Mouse (Mus musculus) spleen, embryonic (tissue): ENCODE data around the gene Fdx1.

Experiments used
- CTCF ChIA-PET: fragments of 350-600 bp; sonication (Branson Sonifier 250); formaldehyde crosslinking; loops from one replicate; lab custom pipeline; 2022; lab: Charles Lee

Fdx1 gene

DNA sequence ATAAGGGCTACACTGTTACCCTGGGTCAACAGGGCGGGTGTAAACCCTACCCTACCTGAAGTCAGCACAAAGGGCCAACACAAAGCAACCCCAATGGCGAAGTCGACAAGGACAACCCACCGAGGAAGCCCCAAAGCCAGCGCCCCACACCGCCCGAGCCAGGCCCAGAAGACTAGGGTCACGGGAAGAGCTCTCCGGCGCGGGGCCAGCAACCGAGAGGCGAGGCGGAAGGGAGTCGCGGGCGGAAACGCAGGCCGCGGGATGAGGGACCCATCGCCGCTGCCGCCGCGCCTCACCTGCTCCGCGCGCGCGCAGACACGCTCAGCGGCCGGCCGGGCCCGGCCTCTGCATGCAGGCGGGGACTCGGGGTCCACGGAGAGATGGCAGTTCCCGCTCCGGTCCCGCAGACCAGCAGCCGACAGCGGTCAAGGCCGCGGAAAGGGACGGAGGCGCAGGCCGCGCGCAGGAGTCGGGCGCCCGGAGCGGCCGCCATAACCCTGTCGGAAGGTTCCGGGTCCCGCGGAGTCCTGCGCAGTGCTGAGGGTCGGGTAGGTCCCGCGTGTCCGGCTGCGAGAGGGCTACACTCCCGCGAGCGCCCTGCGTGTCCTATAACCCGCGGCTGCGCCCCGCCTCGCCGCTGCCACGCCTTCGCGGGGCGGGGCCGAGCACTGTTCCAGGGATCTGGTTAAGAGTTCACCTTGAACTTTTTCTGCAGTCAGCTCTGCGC lies at the start of gene Fdx1:
TSS of gene Fdx1 (minus strand) at position 582 of the 727 bp plus-strand sequence.
- CTCF ChIA-PET: no interaction called here

DNA sequence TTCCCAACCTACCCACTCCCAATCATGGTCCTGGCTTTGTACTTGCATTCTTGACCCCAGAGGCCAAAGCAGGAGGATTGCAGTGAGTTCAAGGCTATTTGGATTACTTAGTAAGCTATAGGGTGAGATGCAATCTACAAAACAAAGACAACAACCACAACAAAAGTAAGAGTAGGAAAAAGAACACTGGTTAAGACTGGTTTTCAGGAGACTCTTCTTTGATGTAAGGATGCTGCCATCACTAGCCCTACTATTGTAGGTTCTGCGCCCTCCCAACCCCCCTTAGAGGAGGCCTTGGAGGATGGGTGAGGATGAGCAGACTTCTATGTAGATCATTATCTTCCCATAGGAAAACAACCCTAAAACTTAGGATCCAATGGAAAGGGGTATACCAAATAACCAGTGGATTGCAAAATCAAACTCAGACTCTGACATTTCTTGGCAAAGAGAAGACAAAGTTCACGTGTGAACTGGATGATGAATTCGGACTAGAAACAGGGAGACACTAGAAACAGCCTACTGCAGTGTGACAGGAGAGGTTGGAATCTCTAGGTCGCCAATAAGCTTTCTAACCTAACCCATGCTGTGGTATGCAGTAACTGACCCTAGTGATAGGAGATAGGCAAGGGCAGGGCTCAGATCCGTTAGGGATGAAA lies 49.6 kb upstream of the Fdx1 start:
- CTCF ChIA-PET: no interaction called here

DNA sequence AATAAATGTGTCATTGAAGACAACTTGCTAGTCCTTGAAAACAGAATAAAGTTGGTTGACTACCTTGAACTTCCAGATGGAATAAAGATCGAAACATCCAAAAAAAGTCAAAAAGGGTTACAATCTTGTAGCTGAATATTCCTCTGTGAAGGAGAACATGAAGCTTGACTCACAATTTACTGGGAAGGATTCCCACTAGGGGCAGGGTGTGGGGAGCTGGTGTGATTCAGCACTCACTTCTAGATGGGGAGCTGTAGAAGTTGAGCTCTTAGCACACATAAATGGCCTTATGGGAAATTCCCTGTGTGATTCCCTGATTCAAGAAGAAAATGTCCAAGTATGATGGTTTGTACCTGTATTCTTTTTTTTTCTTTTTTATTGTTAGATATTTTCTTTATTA lies 49.0 kb upstream of the Fdx1 start:
- CTCF ChIA-PET: no interaction called here

DNA sequence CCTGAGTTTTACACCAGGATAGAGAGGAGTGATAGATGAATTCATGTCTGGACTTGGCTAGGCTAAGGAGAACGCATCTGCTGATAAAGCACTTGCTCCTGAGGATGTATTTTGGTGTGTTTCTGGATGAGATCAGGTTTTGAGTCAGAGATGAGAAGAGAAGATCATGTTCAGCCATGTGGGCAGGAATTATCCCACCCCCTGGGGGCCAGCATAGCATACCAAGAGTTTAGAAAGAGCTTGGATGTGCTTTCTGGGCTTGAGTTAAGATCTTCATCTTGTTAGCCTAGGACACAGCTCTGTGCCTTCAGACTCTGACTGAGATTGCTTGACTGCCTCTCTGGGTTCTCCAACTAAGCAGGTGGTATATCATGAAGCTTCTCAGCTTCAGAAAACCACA lies 45.2 kb upstream of the Fdx1 start:
- CTCF ChIA-PET: no interaction called here

DNA sequence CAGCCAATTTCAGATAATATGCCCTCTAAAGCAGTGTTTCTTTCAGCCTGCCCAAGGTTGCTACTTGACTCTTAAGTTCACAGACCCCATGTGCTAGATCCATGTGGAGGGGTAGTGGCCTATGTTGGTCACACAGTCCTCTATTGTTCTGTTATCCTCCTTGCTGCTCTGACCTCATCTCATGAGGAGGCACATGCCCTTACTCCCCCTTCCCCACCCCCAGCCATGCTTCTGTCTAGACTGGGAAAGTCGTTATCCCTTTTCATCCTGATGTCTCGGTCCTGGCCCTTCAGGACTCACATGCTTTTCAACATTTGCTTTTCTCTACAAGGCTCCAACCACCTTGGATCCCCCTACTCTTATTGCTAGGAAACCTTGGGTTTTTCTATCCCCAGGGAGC lies 44.0 kb upstream of the Fdx1 start:
- CTCF ChIA-PET: interaction anchor here (0.7 kb wide), 1 partner anchor 956 kb away, joined by 10 read pairs; no protein-coding TSS in a partner anchor

DNA sequence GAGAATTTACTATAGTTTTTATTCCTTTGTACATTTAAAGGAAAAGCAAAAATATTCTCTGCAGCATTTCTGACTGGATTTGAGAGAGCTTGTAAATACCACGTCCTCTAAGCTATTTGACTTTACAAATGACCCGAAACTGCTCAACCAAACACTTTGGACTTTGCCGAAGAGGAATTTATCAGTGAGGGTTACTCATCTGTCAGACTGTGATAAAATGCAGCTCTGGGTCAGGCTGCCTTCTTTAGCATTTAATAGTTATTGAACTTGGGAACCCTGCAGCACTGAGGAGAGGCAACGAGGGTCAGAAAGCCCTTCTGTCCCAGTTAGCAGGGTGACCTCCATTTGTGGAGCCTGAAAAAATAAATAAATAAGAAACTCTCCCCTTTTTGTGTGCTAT lies 40.1 kb upstream of the Fdx1 start:
- CTCF ChIA-PET: no interaction called here

DNA sequence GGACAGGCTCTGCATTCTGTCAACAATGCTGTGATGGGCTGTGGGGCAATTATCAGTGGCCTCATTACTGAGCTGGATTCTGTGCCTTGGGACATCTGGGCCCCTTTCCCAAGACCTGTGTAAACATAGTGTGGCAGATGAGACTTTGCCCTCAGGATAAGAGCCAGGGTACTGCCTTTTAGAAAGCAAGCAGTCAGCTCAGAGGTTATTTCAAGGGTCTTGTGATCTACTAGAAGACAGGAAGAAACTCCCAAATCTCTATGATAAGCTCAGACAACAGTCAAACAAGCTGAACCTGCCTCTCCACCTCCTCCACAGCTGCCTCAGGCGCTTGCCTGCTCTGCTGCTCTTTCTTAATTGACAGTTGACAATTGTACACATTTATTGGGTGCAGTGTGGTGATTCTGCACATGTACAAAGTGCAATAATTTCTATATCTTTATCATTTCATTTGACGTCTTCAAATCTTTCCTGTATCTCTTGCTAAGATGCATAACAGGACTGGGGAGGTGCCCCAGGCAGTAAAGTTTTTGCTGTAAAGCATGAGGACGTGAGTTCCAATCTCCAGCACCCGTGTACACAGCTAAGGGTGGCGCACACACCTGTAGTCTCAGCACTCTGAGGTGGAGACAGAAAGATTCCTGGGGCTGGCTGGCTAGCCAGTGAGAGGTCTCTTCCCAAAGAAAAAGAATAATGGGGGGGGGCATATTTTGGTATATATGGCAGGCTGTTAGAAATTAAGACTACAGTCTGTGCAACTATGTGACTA lies 32.2 kb upstream of the Fdx1 start:
- CTCF ChIA-PET: no interaction called here

DNA sequence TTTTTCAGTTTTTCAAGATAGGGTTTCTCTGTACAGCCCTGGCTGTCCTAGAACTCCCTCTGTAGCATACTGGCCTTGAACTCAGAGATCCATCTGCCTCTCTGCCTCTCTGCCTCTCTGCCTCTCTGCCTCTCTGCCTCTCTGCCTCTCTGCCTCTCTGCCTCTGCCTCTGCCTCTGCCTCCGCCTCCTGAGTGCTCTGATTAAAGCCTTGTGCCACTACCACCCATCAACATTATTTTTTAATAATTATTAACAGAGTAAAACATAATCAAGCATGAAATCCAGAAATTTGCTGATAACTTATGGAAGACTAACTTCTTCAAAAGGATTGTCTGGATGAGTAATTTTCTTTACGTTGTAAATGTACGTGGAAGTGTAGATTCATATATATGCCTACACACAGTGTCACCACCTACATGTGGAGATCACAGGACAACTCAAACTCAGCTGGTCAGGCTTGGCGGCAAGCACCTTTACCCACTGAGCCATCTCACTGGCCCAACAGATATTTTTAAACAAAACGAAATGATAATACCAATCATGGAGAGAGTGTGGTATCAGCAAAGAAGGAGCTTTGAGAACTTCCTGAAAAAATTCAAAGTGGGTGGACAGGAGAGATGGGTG lies 31.4 kb upstream of the Fdx1 start:
- CTCF ChIA-PET: no interaction called here

DNA sequence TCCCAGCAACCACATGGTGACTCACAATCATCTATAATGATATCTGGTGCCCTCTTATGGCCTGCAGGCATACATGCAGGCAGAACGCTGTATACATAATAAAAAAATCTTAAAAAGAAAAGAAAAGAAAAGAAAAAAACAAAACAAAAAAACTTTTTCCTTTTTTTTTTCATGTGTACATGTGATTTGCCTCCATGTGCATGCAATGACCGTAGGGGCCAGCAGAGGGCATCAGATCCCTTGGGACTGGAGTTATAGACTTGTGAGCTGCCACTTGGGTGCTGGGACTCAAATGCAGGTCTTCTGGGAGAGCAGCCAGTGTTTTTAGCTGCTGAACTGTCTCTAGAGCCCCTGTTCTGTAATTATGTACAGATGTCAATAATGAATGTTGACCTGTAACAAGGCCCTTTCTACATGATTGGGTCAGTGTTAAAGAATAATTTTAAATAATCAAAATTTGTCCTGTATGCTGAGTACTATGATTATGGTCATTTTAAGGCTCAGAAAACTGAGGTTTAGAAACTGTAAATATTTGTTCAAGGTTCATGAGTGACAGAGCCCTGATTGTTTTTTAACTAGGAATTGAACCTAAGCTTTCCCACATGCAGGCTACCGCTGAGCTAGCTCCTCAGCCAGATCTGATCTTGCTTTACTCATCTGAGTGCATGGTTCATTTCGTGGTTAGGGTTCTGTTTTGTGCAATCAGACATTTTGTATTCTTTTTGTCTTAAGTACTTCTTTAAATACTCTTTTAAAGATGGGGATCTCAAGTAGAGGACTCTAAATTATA lies 30.3 kb upstream of the Fdx1 start:
- CTCF ChIA-PET: no interaction called here

DNA sequence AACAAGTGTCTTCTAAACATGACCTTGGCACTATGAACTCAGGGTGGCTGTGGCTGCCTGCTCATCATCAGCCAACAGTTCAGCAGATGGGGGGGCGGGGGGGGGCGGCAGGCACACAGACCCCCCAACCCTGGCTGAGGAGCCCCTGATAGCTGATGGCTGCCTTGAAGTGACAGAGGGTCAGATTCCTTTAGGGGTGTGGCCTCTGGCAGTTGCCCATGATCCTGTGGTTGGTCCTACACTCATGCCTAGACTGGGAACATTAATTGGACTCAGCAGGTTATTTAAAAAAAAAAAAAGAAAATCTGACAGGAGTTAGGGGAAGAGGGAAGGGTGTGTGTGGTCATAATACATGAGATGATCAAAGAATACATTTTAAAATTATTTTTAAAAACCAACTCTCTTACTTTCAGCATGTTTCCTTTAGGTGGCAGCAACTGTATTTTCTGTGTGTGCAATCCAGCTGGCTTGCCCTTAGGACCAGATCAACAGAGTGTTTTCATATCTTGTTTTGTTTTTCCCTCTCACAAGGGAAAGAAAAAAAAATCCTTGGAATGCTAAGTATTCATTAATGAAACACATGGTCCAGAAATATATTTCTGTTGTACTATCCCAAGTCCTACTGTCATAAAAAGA lies 28.0 kb upstream of the Fdx1 start:
- CTCF ChIA-PET: interaction anchor here (0.7 kb wide), 2 partner anchors 162 to 1159 kb away, joined by 3 to 4 read pairs; no protein-coding TSS in a partner anchor

DNA sequence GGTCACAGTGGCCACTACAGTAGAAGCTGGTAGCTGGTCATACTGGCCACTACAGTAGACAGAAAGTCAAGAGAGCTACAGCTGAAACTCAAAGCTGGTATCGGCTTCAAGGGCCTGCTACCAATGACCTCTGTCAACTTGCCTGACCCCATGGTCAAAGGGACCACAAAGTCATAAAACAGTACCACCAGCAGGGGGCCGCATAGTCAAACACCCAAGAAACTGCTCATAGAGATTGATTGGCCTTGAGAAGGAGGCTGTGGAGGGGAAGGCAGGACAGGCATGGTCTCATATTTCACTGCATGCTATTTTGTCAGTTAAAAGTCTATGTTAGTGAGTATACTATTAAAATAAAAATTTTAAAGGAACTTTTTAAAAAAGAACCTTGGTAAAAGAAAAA lies 27.5 kb upstream of the Fdx1 start:
- CTCF ChIA-PET: interaction anchor here (0.7 kb wide), 1 partner anchor 1159 kb away, joined by 3 read pairs; no protein-coding TSS in a partner anchor

DNA sequence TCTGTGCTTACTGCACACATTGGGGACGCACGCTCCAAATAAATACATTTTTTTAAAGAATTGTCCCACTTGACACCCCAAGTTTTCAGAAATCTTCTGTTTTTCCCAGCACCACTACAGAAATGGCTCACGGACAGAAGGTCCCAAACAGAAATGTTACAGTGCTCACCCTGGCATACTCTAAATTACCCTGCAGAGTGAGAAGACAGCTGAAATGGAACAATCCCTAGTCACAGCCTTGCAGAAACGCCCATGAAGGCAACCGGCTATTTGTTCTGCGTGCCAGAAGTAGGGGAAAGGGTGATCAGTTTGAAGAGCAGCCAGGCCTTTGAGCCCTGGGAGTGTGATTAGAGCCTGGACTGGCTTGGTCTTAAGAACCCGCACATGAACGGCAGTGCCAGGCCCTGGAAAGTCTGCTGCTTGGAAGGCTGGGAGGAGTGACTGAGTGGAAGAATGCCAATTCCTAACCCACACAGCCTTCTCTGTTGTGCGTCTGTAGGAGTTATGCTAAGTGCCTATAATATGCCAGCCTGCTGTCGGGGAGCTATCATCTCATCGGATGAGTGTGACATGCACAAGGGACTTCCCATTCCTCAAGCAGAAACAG lies 22.2 kb upstream of the Fdx1 start:
- CTCF ChIA-PET: no interaction called here

DNA sequence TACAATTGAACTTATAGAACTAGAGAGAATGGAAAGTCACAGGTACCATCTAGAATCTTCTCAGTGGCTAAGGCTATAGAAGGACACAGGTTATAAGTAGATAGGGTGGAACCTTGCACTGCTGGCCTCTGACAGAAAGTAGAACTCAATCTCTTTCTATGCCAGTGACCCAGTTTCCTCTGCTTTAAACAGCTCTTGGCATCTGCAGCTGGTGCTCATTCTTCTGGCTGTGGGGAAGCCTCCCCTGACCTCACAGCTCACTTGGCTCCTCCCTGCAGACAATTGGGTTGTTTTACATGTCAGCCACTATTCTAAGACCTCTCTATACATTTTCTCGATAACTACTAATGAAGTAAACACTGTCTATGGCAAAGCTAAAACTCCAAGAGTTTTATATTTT lies 17.8 kb upstream of the Fdx1 start:
- CTCF ChIA-PET: no interaction called here

DNA sequence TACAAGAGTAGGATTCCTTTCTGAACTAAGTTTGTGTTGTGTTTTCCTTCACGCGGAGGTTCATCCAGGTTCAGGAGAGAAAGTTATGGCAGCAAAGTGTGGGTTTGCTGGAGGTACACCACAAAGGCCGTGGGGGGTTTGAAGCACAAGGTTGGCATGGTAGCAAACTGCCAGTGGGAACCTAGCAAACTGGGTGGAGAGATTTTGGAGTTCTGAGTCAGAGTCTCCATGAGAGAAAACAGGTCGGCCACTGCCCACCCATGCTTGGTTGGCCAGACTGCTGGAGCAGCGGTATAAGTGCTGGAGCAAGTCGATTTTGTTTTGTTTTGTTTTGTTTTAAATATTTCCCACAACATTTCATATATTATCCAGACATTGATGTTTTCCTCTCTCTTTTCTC lies 15.9 kb upstream of the Fdx1 start:
- CTCF ChIA-PET: no interaction called here

DNA sequence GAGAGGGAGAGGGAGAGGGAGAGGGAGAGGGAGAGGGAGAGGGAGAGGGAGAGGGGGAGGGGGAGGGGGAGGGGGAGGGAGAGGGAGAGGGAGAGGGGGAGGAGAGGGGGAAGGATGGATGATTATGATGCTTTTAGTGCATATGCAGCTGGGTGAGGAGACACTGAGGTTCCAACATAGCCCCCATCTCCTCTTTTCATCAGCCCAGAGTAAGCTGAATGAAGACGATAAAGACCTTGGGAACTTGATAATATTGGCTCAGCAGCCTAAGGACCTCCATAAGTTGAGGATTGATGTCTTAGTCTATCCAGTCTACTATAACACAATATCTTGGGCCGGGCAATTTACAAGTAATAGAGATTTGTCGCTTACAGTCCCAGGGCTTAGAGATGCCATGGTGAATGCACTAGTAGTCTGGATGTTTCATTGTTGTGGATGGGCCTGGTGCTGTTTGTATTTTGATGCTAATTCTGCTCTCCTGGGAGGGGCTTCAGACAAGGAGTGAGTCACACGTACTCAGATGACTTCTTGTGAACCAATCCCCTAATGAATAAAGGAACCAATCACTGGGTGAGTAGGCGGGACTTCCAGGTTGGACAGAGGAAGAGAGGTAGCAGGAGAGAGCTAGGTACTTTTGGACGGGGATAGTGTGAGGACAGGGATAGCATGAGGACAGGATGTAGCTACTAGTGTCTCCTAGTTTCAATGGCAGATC lies 15.3 kb upstream of the Fdx1 start:
- CTCF ChIA-PET: no interaction called here

DNA sequence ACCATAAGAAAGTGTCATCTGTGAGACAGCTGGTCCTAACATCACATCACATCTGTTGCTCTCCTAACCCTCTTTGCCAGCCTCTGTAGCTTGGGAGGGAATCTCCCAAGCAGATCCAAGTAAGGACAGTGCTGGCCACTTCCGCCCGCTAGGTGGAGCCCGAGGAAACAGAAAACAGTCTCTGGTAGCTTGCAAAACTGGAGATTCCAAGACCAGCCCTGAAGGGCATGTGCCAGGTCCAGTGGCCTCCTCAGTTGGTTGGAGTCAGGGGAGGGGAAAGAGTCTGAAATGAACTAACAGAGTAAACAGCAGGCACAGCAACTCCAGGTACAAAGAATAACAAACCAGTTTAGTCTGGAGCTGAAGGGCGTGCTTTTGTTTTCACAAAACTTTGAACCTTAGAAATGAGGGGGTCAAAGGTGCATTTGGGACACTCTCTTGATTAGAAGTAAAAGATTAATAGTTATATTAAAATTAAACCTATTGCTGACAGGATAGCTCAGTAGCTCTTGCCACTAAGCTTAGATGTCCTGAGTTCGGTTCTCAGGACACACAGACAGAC lies 14.2 kb upstream of the Fdx1 start:
- CTCF ChIA-PET: interaction anchor here (0.5 kb wide), 1 partner anchor 11 kb away, joined by 3 read pairs; no protein-coding TSS in a partner anchor

DNA sequence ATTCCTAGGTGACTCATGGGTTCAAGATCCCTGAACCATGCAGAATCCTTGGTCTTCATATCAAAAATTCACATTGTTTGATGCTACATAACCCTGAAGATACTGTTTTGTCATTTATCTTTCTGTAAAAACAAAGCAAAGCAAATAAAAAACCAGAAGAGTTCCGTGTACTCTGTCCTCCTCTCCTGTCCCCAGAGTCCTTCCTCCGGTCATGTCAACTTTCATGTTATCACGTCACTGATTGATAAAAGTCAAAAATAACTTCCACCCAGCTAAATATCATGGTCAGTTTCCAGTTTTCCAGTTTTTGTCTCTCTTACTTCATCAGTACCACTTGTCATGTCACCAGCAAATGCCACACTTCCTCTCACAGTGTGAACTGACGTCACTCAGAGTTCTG lies 11.5 kb upstream of the Fdx1 start:
- CTCF ChIA-PET: no interaction called here

DNA sequence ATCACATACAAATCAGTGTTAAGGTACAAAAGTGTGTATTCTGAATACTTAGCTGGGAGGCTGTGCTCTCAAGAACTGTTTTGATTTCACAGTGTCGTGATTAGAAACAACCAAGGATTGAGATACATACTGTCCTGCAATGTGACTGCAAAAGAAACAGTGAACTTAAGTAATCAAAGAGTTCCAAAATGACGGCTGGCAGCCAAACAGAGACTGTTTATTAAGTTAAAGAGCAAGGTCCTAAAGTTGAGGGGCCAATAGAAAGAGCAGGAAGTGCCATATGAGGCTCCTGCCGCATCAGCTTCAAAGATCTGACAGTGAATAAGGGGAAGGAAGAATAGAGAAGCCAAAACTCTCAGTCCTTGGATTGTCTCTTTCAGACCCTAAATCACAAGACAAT lies 10.5 kb upstream of the Fdx1 start:
- CTCF ChIA-PET: no interaction called here

DNA sequence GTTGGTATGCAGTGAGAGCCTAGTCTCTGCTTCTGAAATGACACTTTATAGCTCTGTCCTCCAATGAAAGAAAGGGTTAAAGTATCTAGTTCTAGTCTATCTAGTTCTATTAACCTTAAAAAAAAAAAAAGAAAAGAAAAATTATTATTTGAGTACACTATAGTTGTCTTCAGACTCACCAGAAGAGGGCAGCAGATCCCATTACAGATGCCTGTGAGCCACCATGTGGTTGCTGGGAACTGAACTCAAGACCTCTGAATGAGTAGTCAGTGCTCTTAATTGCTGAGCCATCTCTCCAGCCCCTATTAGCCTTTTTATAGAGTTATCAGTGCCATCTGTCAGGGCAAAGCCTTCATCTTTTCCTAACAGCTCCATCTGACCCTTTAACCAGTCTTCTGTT lies 3.0 kb upstream of the Fdx1 start:
- CTCF ChIA-PET: interaction anchor here (0.7 kb wide), 1 partner anchor 11 kb away, joined by 3 read pairs; no protein-coding TSS in a partner anchor
